Mouse (Mus musculus) skeletal muscle tissue, postnatal 0 days (tissue): Measurements from ENCODE around the gene Spc24. TPM values are rescaled to one million over a fixed set of nuclear protein-coding genes. Genes with fewer than 3 reads are reported as not detected.

ENCODE experiments used
- microRNA-seq, 2 experiments: library from miRNA; unstranded; fragments of <30 nt; microRNA quantifications; one replicate each; pipeline ENCODE4; 2016
- polyA plus RNA-seq: library from polyadenylated mRNA; unstranded; fragments of >200 nt; fragmentation: Nextera tagmentation; extraction: Ambion mirVana; gene quantifications from 2 replicates; pipeline ENCODE4 v1.2.1, GENCODE M21; 2015

Spc24 gene
- polyA plus RNA-seq, result 16.6 and 19.0 TPM in 2 replicates

DNA sequence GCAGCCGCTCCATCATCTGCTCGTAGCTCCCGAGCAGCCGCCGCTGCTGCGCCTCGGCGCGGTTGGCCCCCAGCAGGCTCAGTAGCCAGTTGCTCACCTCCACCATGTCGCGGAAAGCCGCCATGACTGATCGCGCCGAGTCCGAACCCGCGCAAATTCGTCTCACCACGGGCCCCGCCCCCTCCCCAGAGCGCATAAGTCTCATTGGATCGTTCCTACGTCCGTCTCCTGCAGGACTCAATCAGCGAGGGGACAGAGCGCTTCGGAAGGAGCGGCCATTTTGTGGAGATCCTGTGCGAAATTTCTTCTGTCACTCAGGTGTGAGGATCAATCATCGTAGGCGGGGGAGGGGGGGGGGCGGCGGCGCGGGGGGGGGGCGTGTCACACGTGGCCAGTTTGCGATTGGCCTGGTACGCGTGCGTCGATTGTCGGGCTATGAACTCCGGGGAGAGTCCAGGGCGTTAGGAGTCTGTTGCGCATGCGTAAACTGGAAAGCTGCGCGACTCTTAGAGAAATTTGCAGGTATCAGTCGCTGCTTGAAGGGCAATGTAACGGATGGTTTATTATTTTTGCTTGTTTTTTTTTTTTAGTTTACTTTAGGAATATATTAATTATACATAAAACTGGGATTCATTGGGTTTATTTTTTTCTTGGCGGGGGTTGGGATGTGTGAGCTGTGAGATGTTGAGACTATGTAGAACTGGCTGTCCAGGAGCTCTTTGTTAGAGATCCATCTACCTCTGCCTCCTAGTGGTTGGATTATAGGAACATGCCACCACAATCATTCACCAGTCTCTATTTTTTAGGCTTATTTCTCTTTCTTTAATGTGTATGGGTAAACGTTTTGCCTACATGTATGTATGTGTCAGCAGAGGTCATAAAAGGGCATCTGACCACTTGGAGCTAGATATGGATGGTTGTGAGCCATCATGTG lies at the start of gene Spc24:
TSS of gene Spc24 (minus strand) at position 149 of the 934 bp plus-strand sequence.

DNA sequence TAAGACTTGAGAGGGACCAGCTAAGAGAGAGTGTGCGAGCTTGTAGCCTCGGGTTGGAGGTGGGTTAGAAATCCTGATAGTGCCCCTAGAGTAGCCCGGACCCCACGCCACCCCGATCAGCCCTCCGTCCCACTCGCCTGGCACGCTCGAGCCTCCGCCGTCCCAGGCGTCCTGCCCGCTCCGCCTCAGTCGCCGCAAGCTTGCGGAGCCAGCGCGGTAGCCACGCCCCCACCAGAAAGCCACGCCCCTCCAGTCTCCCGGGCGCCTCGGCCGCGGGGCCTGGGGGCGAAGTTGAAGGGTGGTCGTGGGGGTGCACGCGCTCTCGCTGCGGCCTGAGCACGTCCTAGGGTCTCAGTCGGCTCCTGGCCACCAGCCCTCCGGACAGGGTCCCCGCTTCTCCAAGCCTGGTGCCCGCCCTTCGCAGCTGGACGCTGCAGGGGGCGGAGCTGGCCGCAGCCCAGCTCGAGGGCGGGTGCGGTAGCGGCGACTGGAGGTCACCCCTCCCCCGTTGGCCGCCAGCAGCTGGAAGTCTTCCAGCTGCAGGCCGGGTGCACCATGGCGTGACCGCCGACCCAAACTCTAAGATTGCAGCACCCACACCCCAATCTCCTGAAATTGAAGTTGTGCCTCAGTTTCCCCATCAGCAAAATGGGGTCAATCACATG lies 38.4 kb upstream of the Spc24 start, which contains the start of gene Kank2:
TSS of gene Kank2 (minus strand) at position 400 of the 665 bp plus-strand sequence.

DNA sequence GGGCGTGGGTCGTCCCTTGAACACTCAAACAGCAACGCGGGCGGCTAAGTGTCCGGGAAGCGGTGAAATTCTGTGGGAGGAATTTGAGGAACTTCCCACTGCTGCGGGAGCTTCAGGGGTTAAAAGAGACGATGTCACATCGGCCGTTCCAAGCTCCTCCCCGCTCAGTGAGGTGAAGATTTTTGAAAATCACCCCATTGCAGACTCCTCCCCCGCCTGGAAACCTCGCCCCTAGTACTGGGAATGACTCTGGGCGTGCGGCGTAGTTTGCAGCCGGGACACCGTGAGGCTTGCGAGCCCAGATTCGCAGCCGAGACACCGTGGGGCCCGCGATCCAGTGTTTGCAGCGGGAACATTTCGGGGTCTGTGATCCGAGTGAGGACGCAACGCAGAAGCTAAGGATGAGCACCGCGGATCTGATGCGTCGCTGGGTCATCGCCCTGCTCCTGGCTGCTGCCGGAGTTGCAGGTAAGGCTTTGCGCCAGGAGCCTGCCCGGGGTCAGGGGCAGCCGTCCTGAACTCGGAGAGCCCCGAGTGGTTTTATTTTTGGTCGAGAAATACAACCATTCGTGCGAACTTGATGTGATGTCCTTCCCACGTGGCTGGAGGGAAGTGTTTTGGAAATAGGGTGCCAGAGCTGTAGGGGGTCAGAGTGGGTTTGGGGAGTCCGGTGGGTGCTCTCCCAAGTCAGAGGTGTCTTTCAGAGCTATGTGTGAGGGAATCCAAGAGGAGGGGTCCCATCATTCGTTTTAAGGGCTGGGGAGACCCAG lies 36.5 kb downstream of the Spc24 start, which contains the start of gene Ldlr:
TSS of gene Ldlr (plus strand) at position 107 of the 770 bp plus-strand sequence.

Small RNAs within 50 kb of the gene (microRNA-seq; reads per million reads assigned to microRNA genes)
- gene Mir7083, result 4.5 to 5.3 reads per million in 2 experiments

Other genes with a start within 250 kb of the Spc24 start
- 2.9 and 3.2 TPM in 2 replicates for gene AB124611, start 234.1 kb downstream of the Spc24 start, polyA plus RNA-seq
- gene Carm1, start 213.4 kb downstream of the Spc24 start, polyA plus RNA-seq, result 15.5 and 20.1 TPM in 2 replicates
- 39.2 and 39.3 TPM in 2 replicates for gene Timm29, start 167.6 kb downstream of the Spc24 start, polyA plus RNA-seq
- 9.8 and 10.2 TPM in 2 replicates for gene Yipf2, start 167.5 kb downstream of the Spc24 start, polyA plus RNA-seq
- gene Smarca4, start 144.1 kb downstream of the Spc24 start, polyA plus RNA-seq, result 20.4 and 22.7 TPM in 2 replicates
- 6.8 and 11.5 TPM in 2 replicates for gene Ldlr, start 36.8 kb downstream of the Spc24 start, polyA plus RNA-seq
- gene Kank2, start 38.4 kb upstream of the Spc24 start, polyA plus RNA-seq, result 10.1 and 10.9 TPM in 2 replicates
- 1.1 and 6.7 TPM in 2 replicates for gene Angptl8, start 75.2 kb upstream of the Spc24 start, polyA plus RNA-seq
- 13.3 and 14.2 TPM in 2 replicates for gene Dock6, start 92.3 kb upstream of the Spc24 start, polyA plus RNA-seq
- 6.7 and 17.4 TPM in 2 replicates for gene Rab3d, start 157.9 kb upstream of the Spc24 start, polyA plus RNA-seq
- 1.1 and 1.3 TPM in 2 replicates for gene Ccdc159, start 167.2 kb upstream of the Spc24 start, polyA plus RNA-seq
- 33.4 and 53.5 TPM in 2 replicates for gene Tmem205, start 167.3 kb upstream of the Spc24 start, polyA plus RNA-seq
- 1.4 and 2.0 TPM in 2 replicates for gene Plppr2, start 176.7 kb upstream of the Spc24 start, polyA plus RNA-seq
- 2.1 and 2.6 TPM in 2 replicates for gene Swsap1, start 195.5 kb upstream of the Spc24 start, polyA plus RNA-seq
- gene Epor, start 203.2 kb upstream of the Spc24 start, polyA plus RNA-seq, result 8.0 and 9.8 TPM in 2 replicates
- 0.27 TPM in 2 replicates for gene Rgl3, start 229.1 kb upstream of the Spc24 start, polyA plus RNA-seq
- 0.09 and 0.12 TPM in 2 replicates for gene Ccdc151, start 242.3 kb upstream of the Spc24 start, polyA plus RNA-seq
- gene Prkcsh, start 242.5 kb upstream of the Spc24 start, polyA plus RNA-seq, result 28.7 and 37.6 TPM in 2 replicates